Mouse (Mus musculus) heart, postnatal 25 days (tissue): ENCODE measurements at regions not wholly inside any gene's neighbourhood (a gene's known extent, or its start where the extent isn't known, plus 50 kb on each side); places are given as distances from the start of the nearest gene placed in this dataset.

Source experiments
- DNase-seq: peaks from one replicate; pipeline ENCODE4 v3.0.0; 2022; ENCODE audit warnings: low spot score
- intact Hi-C: fragments of 180-260 bp; cut with DNase I; formaldehyde crosslinking; loops from one replicate; pipeline ENCODE4 v1.15.1; 2025

GRCm38 (mm10) chr10:95622879-95623517 is 50.3 kb downstream of the Anapc15-ps start:
- no peak for DNase-seq
- intact Hi-C loops = loop anchor here (5.0 kb wide), 1 partner anchor 41 kb away; no protein-coding TSS in a partner anchor

- no peak for DNase-seq
- intact Hi-C loops = loop anchor here (5.0 kb wide), 1 partner anchor 38 kb away; no protein-coding TSS in a partner anchor
These were observed 52.5 kb downstream of the Anapc15-ps start for GRCm38 (mm10) chr10:95620796-95621195.

GRCm38 (mm10) chr10:95619601-95620000 is 53.6 kb downstream of the Anapc15-ps start:
- no peak for DNase-seq
- intact Hi-C loops = no loop called here

- no peak for DNase-seq
- intact Hi-C loops = no loop called here
These were observed 54.6 kb upstream of the Nudt4 start for GRCm38 (mm10) chr10:95618451-95619079.

GRCm38 (mm10) chr10:95616821-95617220 is 52.9 kb upstream of the Nudt4 start:
- no peak for DNase-seq
- intact Hi-C loops = no loop called here

- intact Hi-C loops = no loop called here
- no peak for DNase-seq
These were observed 52.1 kb upstream of the Nudt4 start for GRCm38 (mm10) chr10:95615849-95616650.
